Mouse (Mus musculus) yolk sac, embryonic 10.5 days (tissue): ENCODE data around the gene Cutal.

ENCODE experiments used
- DNase-seq: peaks from one replicate; pipeline ENCODE4 v3.0.0-alpha.2; 2017; ENCODE audit warnings: low spot score

Gene Cutal

GRCm38 (mm10) chr2:34884186-34884585, 10.0 kb downstream of the Cutal start:
- no peak for DNase-seq

GRCm38 (mm10) chr2:34893950-34894349, 19.8 kb downstream of the Cutal start:
- DNase-seq: no peak

DNA sequence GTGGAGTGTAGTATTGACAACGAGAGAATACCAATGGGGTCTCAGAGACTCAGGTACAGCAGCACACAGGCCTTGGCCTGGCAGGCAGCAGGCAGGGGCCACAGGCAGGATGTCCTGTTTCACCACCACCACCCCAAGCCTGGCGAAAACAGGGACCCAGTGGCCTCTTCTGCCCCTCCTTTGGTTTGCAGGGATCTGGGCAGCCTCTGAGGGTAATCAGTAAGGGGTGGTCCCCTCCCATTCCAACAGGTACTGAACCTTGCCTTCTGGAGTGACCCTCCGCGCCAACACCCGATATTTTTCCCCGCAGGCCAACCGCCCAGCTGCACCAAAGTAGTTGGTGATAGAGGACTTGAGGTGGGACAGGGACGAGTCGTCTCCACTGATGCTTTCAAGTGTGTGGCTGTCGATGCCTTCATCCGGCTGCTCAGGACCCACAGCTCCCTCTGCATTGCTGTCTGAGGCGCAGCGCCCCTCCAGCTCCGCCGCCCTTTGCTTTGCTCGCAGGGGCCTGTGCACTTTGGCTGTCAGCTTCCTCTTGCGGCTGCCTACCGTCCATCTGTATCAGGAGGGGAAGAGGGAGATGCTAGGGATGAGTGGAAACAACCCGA, 21.4 kb downstream of the Cutal start:
- no peak for DNase-seq

GRCm38 (mm10) chr2:34896821-34897460, 22.7 kb downstream of the Cutal start:
- DNase-seq: no peak

DNA sequence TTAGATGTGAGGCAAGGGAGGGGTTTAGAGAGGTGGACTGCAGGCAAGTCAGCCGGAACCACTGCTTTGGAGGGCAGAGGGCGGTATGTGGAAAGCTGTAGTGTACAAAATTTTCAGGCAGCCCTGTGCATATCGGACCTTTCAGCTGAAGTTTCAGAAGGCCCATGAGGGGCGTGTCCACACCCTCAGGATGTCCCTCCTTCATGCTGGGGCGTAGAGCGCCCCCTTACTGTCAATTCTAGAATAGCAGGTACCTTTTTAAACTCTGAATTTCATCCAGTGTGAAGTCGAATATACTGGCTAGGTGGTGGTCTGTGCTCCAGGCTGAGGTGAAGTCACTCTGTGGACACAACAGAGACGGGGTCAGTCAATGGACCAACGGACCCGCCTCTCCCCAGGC, 23.6 kb downstream of the Cutal start:
- no peak for DNase-seq

GRCm38 (mm10) chr2:34899682-34900081, 25.5 kb downstream of the Cutal start:
- DNase-seq: no peak

DNA sequence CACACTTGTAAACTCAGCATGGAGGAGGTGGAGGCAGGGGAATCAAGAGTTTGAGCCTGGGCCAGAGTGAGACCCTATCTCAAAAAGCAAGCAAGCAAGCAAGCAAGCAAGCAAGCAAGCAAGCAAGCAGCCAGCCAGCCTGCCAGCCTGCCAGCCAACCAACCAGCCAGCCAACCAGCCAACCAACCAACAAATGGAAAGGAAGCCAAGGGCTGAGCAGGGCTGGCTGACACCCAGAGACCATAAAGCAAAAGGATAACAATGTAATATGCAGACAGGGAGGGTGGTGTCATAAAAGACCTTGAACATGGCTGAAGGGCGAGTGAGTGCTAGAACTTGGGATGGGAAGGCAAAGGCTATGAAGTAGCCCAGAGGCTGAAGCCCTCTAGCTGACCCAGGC, 26.2 kb downstream of the Cutal start:
- no peak for DNase-seq

- no peak for DNase-seq
Measured at GRCm38 (mm10) chr2:34901726-34902125, 27.5 kb downstream of the Cutal start.

GRCm38 (mm10) chr2:34902731-34903130, 28.5 kb downstream of the Cutal start:
- no peak for DNase-seq

- DNase-seq: no peak
Measured at GRCm38 (mm10) chr2:34903191-34903590, 29.0 kb downstream of the Cutal start.

GRCm38 (mm10) chr2:34903652-34904405, 29.6 kb downstream of the Cutal start:
- no peak for DNase-seq

DNA sequence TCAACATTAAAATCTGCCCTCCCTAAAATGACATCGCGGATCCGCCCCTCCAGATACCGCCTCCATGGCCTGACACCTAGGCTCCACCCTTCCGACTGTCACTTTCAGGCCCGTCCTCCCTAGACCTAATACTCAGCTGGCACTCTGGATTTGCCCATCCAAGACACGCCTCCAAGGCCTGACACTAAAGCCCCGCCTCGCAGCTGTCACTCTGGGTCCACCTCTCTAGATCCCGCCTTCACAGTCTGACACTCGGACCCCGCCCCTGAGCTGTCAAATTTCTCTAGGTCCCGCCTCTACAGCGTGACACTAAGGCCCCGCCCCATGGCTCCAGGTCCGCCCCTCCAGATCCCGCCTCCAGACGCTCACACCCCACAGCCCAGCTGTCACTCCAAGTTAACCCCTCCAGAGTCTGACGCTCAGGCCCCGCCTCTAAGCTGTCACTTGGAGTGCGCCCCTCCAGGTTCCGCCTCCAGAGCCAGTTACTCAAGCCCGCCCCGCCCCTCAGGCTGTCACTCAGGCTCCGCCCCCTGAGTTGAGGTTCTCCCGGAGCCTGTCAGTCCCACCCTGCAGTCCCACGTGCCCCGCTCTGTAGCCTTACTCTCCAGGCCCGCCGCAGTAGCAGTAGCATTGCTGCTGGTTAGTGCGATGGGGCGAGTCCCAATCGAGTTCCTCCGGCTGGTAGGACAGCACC, 30.8 kb downstream of the Cutal start:
- peak; percentile 100 for DNase-seq

DNA sequence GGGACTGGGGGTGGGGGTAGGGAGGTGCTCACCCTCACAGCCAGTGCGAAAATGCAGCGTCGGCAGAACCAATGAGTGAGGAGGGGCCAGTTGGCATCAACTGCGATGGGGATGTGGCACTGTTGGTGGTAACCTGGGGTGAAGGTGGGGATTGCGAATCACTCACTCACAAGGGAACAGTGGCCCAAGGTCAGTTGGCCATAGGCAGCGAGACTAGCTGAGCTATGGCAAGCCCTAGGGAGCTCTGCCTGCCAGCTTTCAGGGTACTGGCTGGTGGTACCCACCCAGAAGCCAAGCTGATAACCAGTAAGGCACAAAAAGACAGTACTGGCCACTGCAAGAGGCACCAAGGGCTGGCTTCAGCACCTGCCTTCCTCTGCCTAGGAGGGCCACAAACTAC, 32.2 kb downstream of the Cutal start:
- no peak for DNase-seq

DNA sequence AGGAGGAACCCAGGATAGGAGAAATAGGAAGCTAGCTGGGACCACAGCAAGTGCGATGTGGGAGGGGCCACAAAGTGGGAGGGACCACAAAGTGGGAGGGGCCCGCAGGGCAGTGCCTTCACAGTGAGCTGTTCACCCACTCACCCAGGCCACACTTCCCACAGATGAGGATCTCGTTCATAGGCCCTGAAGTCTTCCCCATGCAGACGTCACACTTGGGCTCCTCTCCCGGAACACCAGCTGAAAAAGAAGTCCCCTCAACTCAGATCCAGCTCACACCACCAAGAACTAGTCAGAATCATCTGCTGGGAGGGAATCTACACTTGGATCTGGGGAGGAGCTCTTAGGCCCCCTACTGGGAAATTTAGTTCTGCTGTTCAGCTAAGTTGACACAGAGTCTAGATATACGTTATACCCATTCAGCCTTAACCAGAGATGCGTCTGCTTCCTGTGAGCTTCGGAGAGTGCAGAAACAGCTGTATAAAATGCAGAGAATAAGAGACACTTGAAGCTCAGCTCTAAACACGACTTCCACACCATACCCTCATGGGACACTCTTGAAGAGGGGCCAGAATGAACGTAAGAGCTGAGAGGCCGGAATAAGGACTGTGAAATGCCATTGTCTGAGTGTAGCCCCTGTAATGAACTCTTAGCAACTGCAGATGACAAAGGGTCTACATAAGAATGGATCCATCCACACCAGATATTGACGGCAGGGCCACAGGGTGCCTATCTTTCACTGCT, 32.8 kb downstream of the Cutal start:
- no peak for DNase-seq

DNA sequence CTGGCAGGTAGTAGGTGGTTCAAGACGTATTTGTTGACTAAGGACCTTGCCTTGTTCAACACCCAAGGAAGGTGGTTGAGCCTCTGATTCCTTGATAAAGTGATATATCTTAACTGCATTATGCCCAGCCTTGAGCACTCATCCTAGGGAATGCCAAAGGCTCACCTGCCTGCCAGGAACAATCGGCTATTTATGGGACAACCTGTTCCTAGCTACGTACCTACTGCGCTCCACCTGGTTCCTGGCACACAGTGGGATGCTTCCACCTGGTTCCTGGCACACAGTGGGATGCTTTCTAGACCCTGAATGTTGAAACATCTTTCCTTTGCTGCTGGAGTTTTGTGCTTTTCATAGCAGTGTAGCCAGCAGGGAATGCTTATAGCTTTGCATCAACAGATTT, 35.5 kb downstream of the Cutal start:
- DNase-seq: no peak

DNA sequence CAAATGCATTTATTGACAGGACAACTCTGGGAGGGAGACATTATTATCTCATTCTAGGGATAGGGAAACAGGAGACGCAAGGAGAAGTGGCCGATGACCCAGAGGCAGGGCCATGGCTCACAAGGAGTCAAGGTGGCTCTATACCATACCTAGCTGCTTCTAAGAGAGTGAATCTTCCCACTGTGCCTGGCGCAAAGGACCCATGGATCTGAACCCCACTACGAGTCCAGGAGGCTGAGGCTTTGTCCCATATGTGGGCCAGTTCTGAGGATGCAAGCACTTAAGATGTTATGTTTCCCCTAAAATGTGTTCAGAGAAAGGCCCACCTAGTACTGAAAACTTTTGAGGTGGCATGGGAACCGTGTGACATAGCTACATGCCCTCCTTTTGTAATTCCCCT, 37.7 kb downstream of the Cutal start:
- no peak for DNase-seq

- no peak for DNase-seq
Measured at GRCm38 (mm10) chr2:34912613-34913012, 38.4 kb downstream of the Cutal start.

DNA sequence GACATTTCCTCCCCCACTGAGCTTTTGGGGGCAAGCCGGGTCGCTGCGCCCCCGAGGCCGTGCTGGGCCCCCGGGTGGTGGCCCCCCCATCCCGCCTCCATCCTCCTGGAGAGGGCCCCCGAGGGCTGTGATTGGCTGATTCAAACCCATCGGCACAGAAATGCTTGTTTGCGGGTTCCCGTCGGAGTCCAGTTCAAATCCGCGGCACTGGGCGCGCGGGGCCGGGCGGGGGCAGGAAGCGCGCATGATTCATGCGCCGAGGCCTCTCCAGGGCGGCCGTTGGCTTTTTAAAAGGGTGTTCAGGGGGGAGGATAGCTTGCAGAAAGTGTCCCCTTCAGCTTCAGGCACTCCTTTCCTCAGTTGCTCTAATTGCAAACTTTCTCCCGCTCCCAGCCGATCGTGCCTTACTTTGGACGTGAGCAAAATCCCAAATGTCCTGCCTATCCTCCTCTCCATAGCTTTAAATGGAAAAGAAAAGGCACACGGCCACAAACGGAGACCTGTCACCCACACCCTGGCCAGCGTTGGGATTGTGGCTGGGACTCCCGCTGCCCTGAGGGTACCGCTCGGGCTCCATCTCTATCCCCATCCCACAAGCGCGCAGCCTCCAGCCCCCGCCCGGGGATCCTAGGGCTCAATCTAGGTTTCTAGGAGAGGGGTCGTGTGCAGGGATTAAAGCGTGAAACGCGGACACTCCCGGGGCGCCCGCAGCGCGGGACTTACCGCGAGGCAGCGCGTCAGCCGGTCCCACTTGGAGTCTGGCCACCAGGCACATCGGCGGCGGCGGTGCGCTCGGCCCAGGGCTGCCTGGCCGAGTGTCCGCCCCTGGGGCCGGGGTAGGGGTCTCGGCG, 39.2 kb downstream of the Cutal start, which contains the start of gene Phf19:
Gene Phf19 (minus strand): TSS at position 809 of the 851 bp plus-strand sequence.
- DNase-seq: peak; percentile 16

GRCm38 (mm10) chr2:34914069-34914822, 40.0 kb downstream of the Cutal start:
- DNase-seq: peak; percentile 40

DNA sequence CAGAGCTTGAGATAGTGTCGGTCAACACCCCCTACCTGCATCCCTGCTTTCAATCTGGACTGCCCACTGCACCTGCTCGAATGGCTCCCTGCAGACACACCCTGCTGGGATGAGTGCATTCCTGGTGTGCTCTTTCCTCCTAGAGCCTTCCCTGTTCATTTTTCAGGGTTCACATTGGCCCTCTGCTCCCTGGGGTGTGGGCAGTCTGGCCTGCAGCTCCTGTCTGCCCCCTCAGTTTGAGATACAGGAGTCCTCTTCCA, 40.6 kb downstream of the Cutal start:
- no peak for DNase-seq

DNA sequence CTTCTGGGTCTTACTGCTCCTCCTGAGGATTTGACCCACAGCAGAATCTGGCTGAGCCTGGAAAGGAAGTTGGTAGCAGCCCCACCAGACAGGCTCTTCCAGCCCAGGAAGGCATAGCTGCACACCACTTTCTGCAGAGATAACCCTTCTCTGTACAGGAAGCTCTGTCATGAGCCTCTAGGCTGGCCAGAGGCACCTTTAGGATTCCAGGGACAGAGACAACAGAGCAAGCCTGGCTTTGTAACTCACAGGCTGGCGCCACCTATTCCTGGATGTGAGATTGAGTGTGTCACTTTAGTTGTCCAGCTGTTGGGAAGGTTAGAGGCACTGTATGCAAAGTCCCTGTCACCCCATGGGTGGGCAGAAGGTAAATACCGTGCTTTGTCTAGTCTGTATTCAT, 40.9 kb downstream of the Cutal start:
- no peak for DNase-seq
